Mouse (Mus musculus): Measurements from ENCODE around the gene Slc25a21. TPM values are rescaled to one million over a fixed set of nuclear protein-coding genes. Genes with fewer than 3 reads are reported as not detected.

Gene Slc25a21
- polyA plus RNA-seq, 1 experiment: not detected

GRCm38 (mm10) chr12:56824688-56825087 is 372.6 kb downstream of the Slc25a21 start:
- Histone ChIP-seq H3K27ac (replicated peaks; ENCODE audit: low read depth, low read length) (no peak overlapping the region), H3K4me1 (ENCODE audit: control insufficient read depth, insufficient read depth, insufficient read length, low read length) (no peaks in the 10 kb centered on the region), H3K4me3 (ENCODE audit: insufficient read depth, low read depth, low read length) (no peak overlapping the region)

- no peak overlapping the region for H3K4me3 ChIP-seq (ENCODE audit: insufficient read depth, low read depth, low read length)
- no peak overlapping the region for H3K27ac ChIP-seq (replicated peaks; ENCODE audit: low read depth, low read length)
- no peaks in the 10 kb centered on the region for H3K4me1 ChIP-seq (ENCODE audit: control insufficient read depth, insufficient read depth, insufficient read length, low read length)
These were observed 375.1 kb downstream of the Slc25a21 start for GRCm38 (mm10) chr12:56822122-56822521.

GRCm38 (mm10) chr12:56820604-56821003 is 376.7 kb downstream of the Slc25a21 start:
- no peaks in the 10 kb centered on the region for H3K4me1 ChIP-seq (ENCODE audit: control insufficient read depth, insufficient read depth, insufficient read length, low read length)
- no peak overlapping the region for H3K4me3 ChIP-seq (ENCODE audit: insufficient read depth, low read depth, low read length)
- no peak overlapping the region for H3K27ac ChIP-seq (replicated peaks; ENCODE audit: low read depth, low read length)

- no peak overlapping the region for H3K27ac ChIP-seq (replicated peaks; ENCODE audit: low read depth, low read length)
- no peaks in the 10 kb centered on the region for H3K4me1 ChIP-seq (ENCODE audit: control insufficient read depth, insufficient read depth, insufficient read length, low read length)
- no peak overlapping the region for H3K4me3 ChIP-seq (ENCODE audit: insufficient read depth, low read depth, low read length)
These were observed 389.8 kb downstream of the Slc25a21 start for GRCm38 (mm10) chr12:56807483-56807882.

GRCm38 (mm10) chr12:56807078-56807477 is 390.2 kb downstream of the Slc25a21 start:
- H3K4me1 ChIP-seq (ENCODE audit: control insufficient read depth, insufficient read depth, insufficient read length, low read length): no peaks in the 10 kb centered on the region
- no peak overlapping the region for H3K27ac ChIP-seq (replicated peaks; ENCODE audit: low read depth, low read length)
- H3K4me3 ChIP-seq (ENCODE audit: insufficient read depth, low read depth, low read length): no peak overlapping the region

GRCm38 (mm10) chr12:56804487-56804886 is 392.8 kb downstream of the Slc25a21 start:
- Histone ChIP-seq H3K4me1 (ENCODE audit: control insufficient read depth, insufficient read depth, insufficient read length, low read length) (no peaks in the 10 kb centered on the region), H3K4me3 (ENCODE audit: insufficient read depth, low read depth, low read length) (no peak overlapping the region), H3K27ac (replicated peaks; ENCODE audit: low read depth, low read length) (no peak overlapping the region)

- H3K27ac ChIP-seq (replicated peaks; ENCODE audit: low read depth, low read length): no peak overlapping the region
- no peak overlapping the region for H3K4me3 ChIP-seq (ENCODE audit: insufficient read depth, low read depth, low read length)
- H3K4me1 ChIP-seq (ENCODE audit: control insufficient read depth, insufficient read depth, insufficient read length, low read length): no peaks in the 10 kb centered on the region
These were observed 398.4 kb downstream of the Slc25a21 start for GRCm38 (mm10) chr12:56798641-56799415.

GRCm38 (mm10) chr12:56789236-56789635 is 408.0 kb downstream of the Slc25a21 start:
- Histone ChIP-seq H3K27ac (replicated peaks; ENCODE audit: low read depth, low read length) (no peak overlapping the region), H3K4me3 (ENCODE audit: insufficient read depth, low read depth, low read length) (no peak overlapping the region), H3K4me1 (ENCODE audit: control insufficient read depth, insufficient read depth, insufficient read length, low read length) (no peaks in the 10 kb centered on the region)

GRCm38 (mm10) chr12:56785250-56785649 is 412.0 kb downstream of the Slc25a21 start:
- Histone ChIP-seq H3K27ac (replicated peaks; ENCODE audit: low read depth, low read length) (no peak overlapping the region), H3K4me3 (ENCODE audit: insufficient read depth, low read depth, low read length) (no peak overlapping the region), H3K4me1 (ENCODE audit: control insufficient read depth, insufficient read depth, insufficient read length, low read length) (no peaks in the 10 kb centered on the region)

- Histone ChIP-seq H3K4me1 (ENCODE audit: control insufficient read depth, insufficient read depth, insufficient read length, low read length) (no peaks in the 10 kb centered on the region), H3K4me3 (ENCODE audit: insufficient read depth, low read depth, low read length) (no peak overlapping the region), H3K27ac (replicated peaks; ENCODE audit: low read depth, low read length) (no peak overlapping the region)
These were observed 416.1 kb downstream of the Slc25a21 start for GRCm38 (mm10) chr12:56781196-56781595.

GRCm38 (mm10) chr12:56779621-56780020 is 417.7 kb downstream of the Slc25a21 start:
- no peaks in the 10 kb centered on the region for H3K4me1 ChIP-seq (ENCODE audit: control insufficient read depth, insufficient read depth, insufficient read length, low read length)
- H3K27ac ChIP-seq (replicated peaks; ENCODE audit: low read depth, low read length): no peak overlapping the region
- H3K4me3 ChIP-seq (ENCODE audit: insufficient read depth, low read depth, low read length): no peak overlapping the region

- H3K4me1 ChIP-seq (ENCODE audit: control insufficient read depth, insufficient read depth, insufficient read length, low read length): no peaks in the 10 kb centered on the region
- H3K27ac ChIP-seq (replicated peaks; ENCODE audit: low read depth, low read length): no peak overlapping the region
- H3K4me3 ChIP-seq (ENCODE audit: insufficient read depth, low read depth, low read length): no peak overlapping the region
These were observed 423.3 kb downstream of the Slc25a21 start for GRCm38 (mm10) chr12:56773941-56774340.

GRCm38 (mm10) chr12:56769421-56769820 is 427.9 kb downstream of the Slc25a21 start:
- no peak overlapping the region for H3K27ac ChIP-seq (replicated peaks; ENCODE audit: low read depth, low read length)
- H3K4me1 ChIP-seq (ENCODE audit: control insufficient read depth, insufficient read depth, insufficient read length, low read length): no peaks in the 10 kb centered on the region
- no peak overlapping the region for H3K4me3 ChIP-seq (ENCODE audit: insufficient read depth, low read depth, low read length)

- no peak overlapping the region for H3K27ac ChIP-seq (replicated peaks; ENCODE audit: low read depth, low read length)
- no peak overlapping the region for H3K4me3 ChIP-seq (ENCODE audit: insufficient read depth, low read depth, low read length)
- no peaks in the 10 kb centered on the region for H3K4me1 ChIP-seq (ENCODE audit: control insufficient read depth, insufficient read depth, insufficient read length, low read length)
These were observed 429.8 kb downstream of the Slc25a21 start for GRCm38 (mm10) chr12:56767474-56767873.

GRCm38 (mm10) chr12:56737104-56737503 is 460.2 kb downstream of the Slc25a21 start:
- Histone ChIP-seq H3K4me1 (ENCODE audit: control insufficient read depth, insufficient read depth, insufficient read length, low read length) (no peaks in the 10 kb centered on the region), H3K27ac (replicated peaks; ENCODE audit: low read depth, low read length) (no peak overlapping the region), H3K4me3 (ENCODE audit: insufficient read depth, low read depth, low read length) (no peak overlapping the region)

- Histone ChIP-seq H3K4me3 (ENCODE audit: insufficient read depth, low read depth, low read length) (no peak overlapping the region), H3K4me1 (ENCODE audit: control insufficient read depth, insufficient read depth, insufficient read length, low read length) (no peaks in the 10 kb centered on the region), H3K27ac (replicated peaks; ENCODE audit: low read depth, low read length) (no peak overlapping the region)
These were observed 469.6 kb downstream of the Slc25a21 start for GRCm38 (mm10) chr12:56727631-56728030.
